Mouse (Mus musculus) left cerebral cortex, postnatal 10 days (tissue): ENCODE results near the gene Utp11. TPM values are rescaled to one million over a fixed set of nuclear protein-coding genes. Genes with fewer than 3 reads are reported as not detected.

Source experiments
- DNase-seq, 2 experiments: peaks; one replicate each; pipeline ENCODE4 v3.0.0; 2021 to 2022; ENCODE audit warnings: low spot score in 2 of 2, mixed read lengths in 1 of 2; ENCODE audit errors: extremely low spot score in 1 of 2
- intact Hi-C: fragments of 180-260 bp; cut with DNase I; formaldehyde crosslinking; loops from one replicate; pipeline ENCODE4 v1.15.1; 2025
- microRNA-seq: library from miRNA; unstranded; fragments of <30 nt; microRNA quantifications from one replicate; pipeline ENCODE4 v1.2.0, GENCODE M21; 2022
- total RNA-seq, 2 experiments: library from RNA; stranded (reverse); gene quantifications; 2 replicates each; pipeline ENCODE4 v1.2.3; 2021

Gene Utp11
- total RNA-seq, 2 experiments from 2014 or later, result 15.2 to 15.8 TPM

DNA sequence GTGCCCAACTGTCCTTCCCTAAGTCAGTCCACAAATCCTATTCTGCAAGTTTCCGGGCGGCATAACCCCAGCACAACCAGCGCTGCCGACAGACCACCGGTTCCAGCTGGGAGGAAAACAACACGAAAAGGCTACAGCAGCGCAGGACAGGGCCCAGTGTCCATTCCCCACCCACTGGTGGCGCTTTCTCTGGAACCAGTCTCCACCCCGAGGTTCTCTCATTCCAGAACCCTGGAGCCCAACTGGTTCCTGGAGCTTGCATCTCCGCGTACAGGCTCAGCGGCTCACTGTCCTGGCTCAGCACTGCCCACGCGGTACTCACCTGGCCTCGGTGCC lies 36.9 kb downstream of the Utp11 start, which contains the start of gene Pou3f1:
Gene Pou3f1 (plus strand): TSS at position 290 of the 336 bp plus-strand sequence.
- DNase-seq, result no peak
- intact Hi-C loops, result loop anchor here (5.0 kb wide), 1 partner anchor 89 kb away; no protein-coding TSS in a partner anchor

DNA sequence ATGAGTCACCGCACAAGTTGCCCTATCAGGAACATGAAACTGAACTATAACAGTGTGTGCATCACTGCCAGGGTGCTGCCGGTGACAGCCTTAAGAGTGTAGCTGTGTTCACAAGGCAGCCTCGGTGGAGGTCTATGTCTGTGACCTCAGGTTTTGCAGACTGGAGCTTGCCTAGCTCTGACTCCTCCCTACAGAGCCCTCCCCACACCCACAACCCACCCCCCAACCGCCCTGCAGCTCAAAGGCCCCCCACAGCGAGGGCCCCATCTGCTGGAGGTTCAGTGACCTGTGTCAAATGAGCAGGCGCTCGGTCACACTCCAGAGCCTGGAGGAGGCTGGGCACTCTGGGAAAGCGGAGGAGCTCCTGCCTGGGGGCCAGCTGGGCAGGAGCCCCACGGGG lies 40.5 kb downstream of the Utp11 start:
- peak in 1 of 2 experiments; percentile 40 for DNase-seq
- intact Hi-C loops, result no loop called here

DNA sequence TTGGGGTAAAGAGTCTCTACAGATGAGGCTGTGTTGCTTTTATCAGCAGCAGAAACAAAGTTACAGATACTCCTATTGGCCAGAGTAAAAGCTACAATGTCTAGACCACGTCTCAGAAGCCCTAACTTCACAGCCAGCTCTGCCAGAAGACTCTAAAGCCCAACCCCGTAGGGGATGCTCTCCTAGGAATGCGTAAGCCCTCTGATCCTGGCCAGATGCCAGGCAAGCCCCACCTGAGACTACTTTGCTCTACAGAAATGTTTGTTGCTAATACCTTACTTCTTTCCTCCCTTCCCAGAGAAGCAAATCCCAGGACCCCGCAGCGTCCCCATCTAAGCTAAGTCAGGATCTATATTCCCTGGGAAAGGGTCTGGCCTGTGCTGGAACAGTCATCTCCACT lies 45.5 kb downstream of the Utp11 start:
- intact Hi-C loops, result no loop called here
- DNase-seq, result no peak

DNA sequence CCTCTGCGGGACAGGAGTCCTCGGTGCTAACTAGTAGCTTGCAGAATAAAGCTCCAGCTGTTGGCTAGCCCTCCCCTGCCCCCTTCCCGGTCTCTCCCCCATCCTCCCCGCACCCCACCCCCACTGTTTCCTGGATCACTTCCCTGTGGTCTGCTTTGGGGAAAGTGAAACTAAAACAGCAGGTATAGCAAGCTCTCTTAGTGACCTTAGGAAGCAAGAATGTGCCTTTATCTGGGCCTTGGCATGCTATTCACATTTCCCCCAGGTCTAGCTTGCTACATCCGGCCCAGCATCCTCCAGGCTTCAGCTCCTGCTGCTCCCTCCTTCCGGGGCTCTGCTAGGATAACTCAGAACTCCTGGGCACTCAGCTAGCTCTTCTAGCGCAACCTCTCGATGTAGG lies 46.8 kb downstream of the Utp11 start:
- DNase-seq, result no peak
- intact Hi-C loops, result no loop called here

- no peak for DNase-seq
- intact Hi-C loops, result no loop called here
These were observed 48.4 kb downstream of the Utp11 start for GRCm38 (mm10) chr4:124644974-124645433.

GRCm38 (mm10) chr4:124643859-124644258 lies 49.5 kb downstream of the Utp11 start:
- intact Hi-C loops, result no loop called here
- no peak for DNase-seq

- intact Hi-C loops, result no loop called here
- DNase-seq, result no peak
These were observed 53.7 kb downstream of the Utp11 start for GRCm38 (mm10) chr4:124639715-124640114.

DNA sequence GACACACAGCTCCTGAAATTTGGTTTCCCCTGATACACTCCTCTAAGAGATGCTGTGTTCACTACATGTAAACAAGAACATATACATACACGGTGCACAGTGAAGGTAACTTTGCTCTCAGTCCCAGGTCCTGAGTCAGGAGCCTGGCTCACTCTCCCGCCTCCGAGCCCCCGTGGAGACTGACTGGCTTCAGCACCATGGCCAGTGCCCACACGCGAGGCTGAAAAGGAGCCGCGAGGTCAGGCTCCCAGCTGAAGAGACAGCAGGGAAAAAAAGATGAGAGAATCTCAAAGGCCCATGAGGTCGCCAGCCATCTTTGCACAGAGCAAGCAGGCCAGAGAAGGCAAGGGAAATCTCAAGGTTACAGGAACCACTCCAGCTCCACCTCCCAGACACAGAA lies 60.1 kb downstream of the Utp11 start:
- DNase-seq, result peak in 1 of 2 experiments; percentile 52
- intact Hi-C loops, result no loop called here

- intact Hi-C loops, result no loop called here
- no peak for DNase-seq
These were observed 60.5 kb downstream of the Utp11 start for GRCm38 (mm10) chr4:124632856-124633255.

- DNase-seq, result no peak
- intact Hi-C loops, result no loop called here
These were observed 61.9 kb downstream of the Utp11 start for GRCm38 (mm10) chr4:124631456-124631855.

Small RNA genes lying within 50 kb of the gene (microRNA-seq; reads per million reads assigned to microRNA genes)
- gene Gm24721 (not detected), gene Mir697 (not detected)

Other genes with a start within 250 kb of the Utp11 start
- under 1 TPM; 0.54 to 0.71 TPM for gene 3100002H09Rik, start 82.8 kb downstream of the Utp11 start, total RNA-seq
- 10 to 100 TPM; 31.3 to 33.5 TPM for gene Pou3f1, start 36.8 kb downstream of the Utp11 start, total RNA-seq
- gene Fhl3, start 7.1 kb upstream of the Utp11 start, total RNA-seq, result 1 to 10 TPM; 3.8 to 4.5 TPM
- gene Sf3a3, start 21.2 kb upstream of the Utp11 start, total RNA-seq, result 10 to 100 TPM; 36.3 to 36.6 TPM
- gene Inpp5b, start 48.2 kb upstream of the Utp11 start, total RNA-seq, result 10 to 100 TPM; 34.8 to 38.5 TPM
- gene Mtf1, start 108.5 kb upstream of the Utp11 start, total RNA-seq, result 10 to 100 TPM; 22.8 to 24.4 TPM
- gene Yrdc, start 157.1 kb upstream of the Utp11 start, total RNA-seq, result 10 to 100 TPM; 27.9 to 33.3 TPM
- 10 to 100 TPM; 87.8 to 97.6 TPM for gene 1110065P20Rik, start 157.6 kb upstream of the Utp11 start, total RNA-seq
- gene Maneal, start 168.6 kb upstream of the Utp11 start, total RNA-seq, result 10 to 100 TPM; 54.0 TPM
- gene Epha10, start 187.3 kb upstream of the Utp11 start, total RNA-seq, result 10 to 100 TPM; 25.4 to 27.5 TPM
- gene 9930104L06Rik, start 243.4 kb upstream of the Utp11 start, total RNA-seq, result 10 to 100 TPM; 16.3 to 19.3 TPM
- 1 to 10 TPM; 4.0 to 4.4 TPM for gene Cdca8, start 245.7 kb upstream of the Utp11 start, total RNA-seq